Mouse (Mus musculus): Measurements from ENCODE around the gene Cycs. TPM values are rescaled to one million over a fixed set of nuclear protein-coding genes. Genes with fewer than 3 reads are reported as not detected.

The Cycs gene
- polyA plus RNA-seq (2017; shearing (Covaris generic)) = 10 to 100 TPM; 24.0 to 33.8 TPM

DNA sequence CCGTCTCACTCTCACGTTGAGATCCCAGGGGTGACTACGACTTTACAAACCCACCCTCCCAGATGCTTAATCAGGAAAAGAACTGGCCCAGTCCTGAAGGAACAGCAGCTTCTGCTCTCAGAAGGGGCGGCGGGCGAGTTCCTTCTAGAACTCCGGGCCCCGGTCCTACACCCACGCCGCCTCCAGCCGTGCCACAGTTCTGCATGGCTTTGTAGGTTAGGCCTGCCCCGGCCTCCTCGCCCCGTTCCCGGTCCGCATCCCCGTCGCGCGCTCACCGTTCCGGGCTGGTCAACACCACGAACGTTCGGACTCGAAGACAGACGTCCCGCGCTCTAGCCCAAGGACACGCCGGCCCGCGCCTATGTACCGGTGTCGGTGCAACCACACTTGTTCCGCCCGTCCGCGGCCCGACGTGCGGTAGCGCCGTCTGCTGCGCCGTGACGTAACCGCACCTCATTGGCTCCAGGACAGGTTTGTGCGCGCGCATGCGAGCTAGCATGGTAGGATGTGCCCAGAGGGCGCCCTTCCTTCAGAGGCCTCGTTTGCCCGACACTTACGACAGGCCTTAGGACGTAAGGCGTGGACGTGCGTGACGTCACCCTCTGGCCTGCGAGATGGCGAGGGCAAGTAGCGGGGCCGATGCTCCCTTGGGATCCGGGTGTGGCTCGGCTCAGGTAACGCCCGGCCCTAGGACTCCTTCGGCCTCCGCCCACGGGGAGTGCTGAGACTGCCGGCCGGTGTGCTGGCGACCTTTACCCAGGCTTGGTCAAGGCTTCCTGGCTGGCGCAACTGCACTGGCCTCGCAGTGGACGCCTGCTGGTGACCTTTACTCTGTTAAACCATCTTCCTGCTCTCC is at the start of gene Cycs:
TSS of gene Cycs (minus strand) at position 398 of the 856 bp plus-strand sequence.
- peak; percentile 96 for ATAC-seq

GRCm38 (mm10) chr6:50601620-50602019 is 35.3 kb upstream of the Cycs start:
- ATAC-seq = peak; percentile 51

DNA sequence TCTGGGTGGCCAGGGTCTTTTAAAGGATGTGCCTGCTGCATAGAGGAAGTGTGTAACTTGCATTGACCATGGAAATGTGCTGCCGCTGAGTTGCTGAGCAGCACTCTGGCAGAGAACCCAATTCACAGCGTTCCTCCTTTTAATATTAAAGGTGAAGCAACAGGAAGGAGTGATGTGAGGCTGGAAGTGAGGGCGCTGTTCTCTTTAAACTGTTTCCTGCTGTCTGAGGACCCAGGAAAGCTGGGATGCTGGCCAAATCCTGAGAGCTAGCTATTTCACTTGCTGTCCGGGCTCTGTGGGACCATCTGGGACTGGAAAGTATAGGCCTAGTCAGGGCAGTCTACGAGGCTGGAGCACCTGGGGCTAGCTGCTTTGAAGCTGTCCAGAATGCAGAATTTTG is 32.2 kb upstream of the Cycs start:
- ATAC-seq = no peak

DNA sequence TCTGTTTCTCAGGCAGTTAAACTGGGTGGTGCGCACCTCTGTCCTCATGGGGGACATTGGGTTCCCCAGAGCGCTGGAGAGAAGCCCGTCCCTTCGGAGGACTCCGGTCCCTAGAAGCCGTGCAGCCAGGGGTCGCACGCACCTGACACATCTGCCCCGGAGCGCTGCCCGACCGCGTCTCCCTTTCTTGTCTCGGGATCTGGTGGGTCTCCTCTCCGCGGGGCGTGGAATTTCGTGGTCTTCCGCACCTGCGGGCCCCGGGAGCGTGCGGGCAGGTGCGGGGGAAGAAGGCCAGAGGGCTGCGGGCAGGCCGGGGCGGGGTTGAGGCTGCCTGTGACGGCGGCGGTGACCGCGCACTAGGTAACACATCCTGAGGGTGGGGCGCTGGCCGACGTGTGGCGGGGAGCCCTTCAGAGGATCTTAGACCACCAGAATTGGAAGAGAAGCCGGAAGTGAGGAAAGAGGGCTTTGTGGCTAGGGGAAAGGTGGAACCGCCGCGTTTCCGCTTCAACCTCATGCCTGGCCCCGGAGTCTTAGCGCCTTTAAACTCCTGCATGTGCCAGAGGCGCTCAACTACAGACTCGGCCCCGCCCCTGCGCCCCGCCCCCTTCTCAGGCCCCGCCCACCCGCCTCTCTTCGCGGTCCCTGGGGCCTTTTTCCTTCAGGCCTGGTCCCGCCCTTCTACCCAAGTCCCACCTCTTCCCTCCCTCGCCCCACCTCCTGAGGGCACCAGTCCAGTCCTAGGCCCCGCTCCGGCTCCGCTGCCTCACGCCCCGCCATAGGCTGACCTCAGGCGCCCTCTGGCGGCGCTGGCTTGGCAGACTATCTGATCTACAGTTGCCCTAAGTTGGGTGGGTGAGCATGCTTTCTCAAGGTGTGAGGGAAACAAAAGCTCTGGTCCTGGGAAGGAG is 30.2 kb upstream of the Cycs start, which contains the start of gene 4921507P07Rik:
TSS of gene 4921507P07Rik (minus strand) at position 332 of the 911 bp plus-strand sequence.
- ATAC-seq = peak; percentile 78

DNA sequence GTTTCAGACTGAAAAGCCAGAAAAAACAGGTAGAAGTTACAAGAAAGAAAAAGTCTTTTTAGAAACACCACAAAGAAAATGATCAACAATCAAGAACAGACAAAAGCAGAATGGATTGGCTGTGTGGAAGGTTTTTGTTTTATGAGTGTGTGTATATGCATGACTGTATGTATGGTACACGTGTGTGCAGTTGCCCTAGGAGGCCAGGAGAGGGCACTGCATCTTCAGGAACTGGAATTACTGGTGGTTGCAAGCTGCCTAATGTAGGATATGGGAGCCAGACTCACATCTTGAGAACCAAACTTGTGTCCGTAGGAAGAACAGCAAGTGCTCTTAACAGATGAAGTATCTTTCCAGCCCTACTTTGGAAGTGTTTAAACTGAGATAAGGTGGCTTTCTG is 28.0 kb upstream of the Cycs start:
- ATAC-seq = no peak

DNA sequence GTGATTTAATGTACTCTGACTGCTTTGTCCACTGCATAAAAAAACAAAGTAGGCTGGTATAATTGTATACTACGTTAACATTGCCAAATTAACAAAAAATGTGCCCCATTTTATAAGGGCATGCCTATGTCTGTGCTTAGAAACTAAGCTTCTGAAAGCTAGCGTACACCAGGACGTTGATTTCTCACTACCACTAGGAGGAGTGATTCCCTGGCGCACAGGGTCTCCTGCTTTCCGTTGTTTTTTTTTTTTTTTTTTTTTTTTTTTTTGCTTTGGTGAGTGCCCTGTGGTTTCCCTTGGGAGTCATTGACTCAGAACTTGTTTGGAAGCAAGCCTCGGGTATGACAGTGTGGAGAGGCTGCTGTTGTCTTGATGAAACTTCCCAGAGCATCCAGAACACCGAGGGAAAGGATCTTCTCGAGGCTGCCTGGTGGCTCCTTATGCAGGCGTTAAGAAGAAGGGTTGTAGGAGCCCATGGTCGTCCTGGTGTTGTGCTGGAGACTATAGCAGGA is 27.1 kb upstream of the Cycs start:
- ATAC-seq = no peak

DNA sequence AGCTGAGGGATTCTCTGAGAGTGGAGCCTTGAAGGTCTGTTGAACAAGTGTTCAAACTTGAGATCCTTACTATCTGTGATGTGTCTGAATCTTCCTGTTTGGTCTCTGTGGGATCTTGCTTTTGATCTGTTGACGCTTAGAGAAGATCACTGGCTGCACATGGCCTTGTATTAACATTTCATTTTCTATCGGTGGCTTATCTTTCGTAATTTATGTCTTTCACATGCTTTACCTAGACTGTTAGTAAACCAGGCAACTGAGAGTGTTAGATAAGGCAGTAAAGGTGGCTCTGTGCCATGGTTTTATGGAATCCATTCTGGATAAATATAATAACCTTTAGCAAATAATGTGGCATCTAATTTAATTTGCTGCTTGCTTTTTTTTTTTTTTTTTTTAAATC is 23.9 kb upstream of the Cycs start:
- no peak for ATAC-seq

DNA sequence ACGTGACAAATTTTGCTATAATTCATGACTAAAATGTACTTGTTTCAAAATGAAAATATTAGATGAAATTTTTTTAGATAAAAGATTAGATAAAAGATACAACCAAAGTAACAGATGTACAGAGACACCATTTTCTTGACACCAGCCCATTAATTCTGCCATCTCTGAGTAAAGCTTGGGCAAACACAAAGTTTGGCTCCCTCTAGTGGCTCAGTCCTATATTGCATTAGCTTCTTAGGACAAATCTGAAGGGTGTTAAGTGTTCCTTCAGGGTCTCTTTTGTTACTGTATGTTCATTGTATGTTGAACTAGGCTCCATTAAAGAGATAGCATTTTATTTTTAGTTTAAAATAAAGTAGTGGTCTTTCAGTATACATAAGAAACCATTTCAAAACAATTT is 21.9 kb upstream of the Cycs start:
- ATAC-seq = peak; percentile 75

- no peak for ATAC-seq
Observed at GRCm38 (mm10) chr6:50587412-50587811, 21.1 kb upstream of the Cycs start.

DNA sequence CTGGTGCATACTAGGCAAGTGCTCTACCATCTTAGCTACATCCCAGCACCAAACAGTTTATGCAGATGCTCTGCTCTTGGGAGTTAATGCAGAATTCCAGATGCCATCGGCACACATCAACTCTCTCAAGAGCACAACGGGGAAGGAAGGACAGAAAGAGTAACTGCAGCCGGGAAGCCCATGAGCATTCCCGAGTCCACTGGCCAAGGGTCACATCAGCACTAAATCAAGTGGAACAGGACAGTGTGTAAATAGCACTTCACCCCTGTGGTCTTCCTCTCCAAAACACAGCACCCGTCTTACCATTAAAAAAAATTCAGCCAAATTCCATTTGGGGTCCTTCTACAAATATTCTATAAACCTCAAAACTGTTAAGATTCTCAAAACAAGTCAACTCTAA is 20.0 kb upstream of the Cycs start:
- ATAC-seq = no peak

- ATAC-seq = no peak
Observed at GRCm38 (mm10) chr6:50585733-50586132, 19.4 kb upstream of the Cycs start.

DNA sequence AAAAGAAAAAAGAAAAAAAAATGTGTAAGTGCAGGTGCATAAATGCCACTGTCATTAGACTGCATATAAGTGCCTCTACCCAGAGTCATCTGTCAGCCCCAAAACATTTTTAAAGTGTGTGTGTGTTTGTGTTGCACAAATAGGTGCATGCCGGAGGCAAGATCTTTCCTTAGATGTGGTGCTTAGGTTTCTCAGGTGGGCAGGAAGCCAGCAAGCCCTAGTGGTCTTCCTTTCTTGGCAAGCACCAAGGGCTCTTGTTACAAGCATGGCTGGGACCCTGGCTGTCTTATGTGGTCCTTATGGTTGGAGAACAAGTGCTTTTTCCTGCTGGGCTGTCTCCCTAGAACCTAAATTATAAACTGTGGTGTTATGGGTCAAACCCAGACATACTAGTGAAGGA is 5.3 kb upstream of the Cycs start:
- no peak for ATAC-seq

GRCm38 (mm10) chr6:50566997-50567255 is 588 bp upstream of the Cycs start:
- ATAC-seq = no peak

DNA sequence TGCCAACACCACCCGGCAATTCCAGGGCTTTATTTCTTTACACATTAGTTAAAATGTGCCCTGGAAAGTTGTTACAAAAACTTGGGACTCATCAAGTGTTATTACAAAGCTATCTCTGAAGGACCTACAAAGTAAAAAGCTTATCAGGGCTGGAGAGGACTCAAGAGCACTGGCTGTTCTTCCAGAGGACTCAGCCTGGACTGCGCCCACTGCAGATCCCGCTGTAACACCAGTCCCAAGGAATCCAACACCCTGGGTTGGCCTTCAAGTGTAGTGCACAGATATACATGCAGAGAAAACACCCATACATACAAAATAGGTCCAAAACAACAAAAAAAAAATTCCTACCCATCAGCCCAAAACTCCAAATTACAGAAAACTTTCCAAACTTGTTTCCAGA is 2.7 kb downstream of the Cycs start:
- no peak for ATAC-seq

- no peak for ATAC-seq
Observed at GRCm38 (mm10) chr6:50562421-50562820, 3.9 kb downstream of the Cycs start.

- ATAC-seq = peak; percentile 91
Observed at GRCm38 (mm10) chr6:50560776-50561175, 5.6 kb downstream of the Cycs start.

DNA sequence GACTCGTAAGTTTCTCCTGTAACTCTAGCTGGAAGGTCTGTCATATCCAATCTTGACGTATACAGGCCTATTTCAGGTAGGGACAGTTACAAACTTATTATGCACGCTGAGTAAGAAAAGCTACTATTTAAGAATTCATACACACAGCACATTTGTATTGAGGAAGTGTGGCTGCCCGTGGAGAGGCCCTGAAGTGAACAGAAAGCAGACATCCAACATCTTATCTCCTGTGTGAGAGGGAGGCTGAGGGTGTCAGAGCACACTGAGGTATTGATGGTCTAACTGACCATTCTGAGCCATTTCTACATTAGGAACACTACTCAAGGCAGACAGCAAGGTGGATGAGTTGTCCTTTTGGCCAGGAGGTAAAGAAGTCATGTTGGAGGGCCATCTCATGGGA is 7.5 kb downstream of the Cycs start:
- ATAC-seq = no peak

DNA sequence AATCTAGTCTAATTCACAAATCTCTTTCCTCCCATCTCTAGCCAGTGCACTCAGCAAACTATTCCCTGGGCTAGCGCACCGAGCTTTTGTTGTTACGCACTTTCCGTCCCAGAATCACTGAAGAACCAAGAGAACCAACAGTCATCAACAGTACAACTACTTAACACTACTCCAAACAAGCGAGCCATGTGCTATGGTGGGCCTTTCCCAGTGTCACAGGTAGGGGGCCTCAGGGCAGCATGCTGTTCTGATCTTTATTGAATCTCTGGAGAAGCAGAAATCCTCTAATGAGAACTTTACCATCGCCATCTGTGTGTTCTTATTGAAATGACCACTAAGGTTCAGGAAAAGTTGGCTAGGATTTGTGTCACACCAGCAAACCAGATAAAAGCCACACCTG is 8.8 kb downstream of the Cycs start:
- no peak for ATAC-seq

- peak; percentile 76 for ATAC-seq
Observed at GRCm38 (mm10) chr6:50554223-50554622, 12.1 kb downstream of the Cycs start.

DNA sequence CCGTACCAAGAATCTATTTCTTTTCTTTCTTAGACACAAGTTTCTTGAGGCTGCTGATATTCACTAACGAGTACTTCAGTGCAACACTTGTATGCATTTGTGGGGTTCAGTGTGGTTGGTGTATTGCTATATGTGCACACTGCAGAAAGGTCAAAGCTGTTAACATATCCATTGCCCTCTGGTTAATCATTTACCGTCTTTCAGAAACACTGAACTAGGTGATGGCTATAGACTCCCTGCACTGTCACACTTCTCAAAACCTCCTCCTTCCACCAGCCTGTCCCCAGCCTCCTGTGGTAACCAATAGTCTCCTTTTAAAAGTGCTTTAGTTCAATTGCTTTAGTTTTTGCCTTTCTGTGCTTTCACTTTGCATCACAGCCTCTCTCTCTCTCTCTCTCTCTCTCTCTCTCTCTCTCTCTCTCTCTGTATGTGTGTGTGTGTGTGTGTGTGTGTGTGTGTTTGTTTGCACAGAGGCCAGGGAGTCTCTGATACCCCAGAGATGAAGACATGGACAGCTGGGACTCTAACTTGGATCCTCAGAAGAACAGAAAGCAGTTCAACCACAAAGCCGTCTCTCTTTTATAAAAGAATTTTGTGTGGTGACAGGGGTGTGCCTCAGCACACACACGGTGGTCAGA is 13.3 kb downstream of the Cycs start:
- ATAC-seq = peak; percentile 44

GRCm38 (mm10) chr6:50549791-50550190 is 16.5 kb downstream of the Cycs start:
- no peak for ATAC-seq

DNA sequence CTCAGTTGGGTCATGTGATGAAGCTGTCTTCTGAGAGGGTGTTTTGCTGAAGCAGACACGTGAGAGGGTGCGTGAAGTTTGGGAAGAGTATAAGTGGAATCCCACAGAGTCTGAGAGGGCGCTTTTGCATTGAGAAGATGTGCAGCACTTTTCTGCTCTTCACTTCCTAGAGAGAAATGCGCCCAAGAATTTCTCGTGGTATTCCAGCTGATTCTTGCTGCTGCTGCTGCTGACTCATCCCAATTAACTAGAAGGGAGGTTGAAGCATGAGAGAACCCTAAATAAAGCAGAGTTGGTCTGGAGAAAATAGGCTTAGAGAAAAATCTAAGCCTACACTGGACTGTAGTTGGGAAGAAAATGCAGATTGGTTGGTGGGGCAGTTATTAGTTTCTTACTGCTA is 17.3 kb downstream of the Cycs start:
- no peak for ATAC-seq

DNA sequence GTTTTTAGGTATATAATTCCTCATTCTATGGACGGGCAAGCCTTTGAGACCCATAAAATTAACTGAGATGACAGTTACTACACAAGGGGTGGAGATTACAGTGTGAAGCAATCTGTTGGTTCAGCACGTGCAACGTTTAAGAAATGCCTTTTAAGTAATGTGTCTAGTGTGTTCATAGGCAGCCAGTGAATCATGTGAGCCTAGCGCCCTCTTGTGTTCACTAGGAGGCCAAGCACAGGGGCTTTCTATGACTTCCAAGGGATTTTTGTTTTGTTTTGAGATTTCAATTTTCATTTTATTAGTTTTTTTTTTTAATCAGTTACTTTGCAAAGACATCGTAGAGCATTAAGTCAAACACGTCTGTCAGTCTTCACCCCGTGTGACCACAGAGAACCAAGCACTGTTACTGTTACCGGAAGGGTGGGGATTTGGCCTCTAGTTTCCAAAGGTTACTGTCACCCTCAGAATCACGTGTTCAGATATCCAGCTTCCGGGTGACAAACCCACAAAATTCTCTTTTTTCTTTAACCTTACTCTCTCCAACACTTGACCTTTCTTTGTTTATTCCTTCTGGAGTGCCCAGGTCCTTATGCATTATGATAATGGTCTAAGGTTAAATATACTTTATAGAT is 20.8 kb downstream of the Cycs start:
- ATAC-seq = peak; percentile 86

Data from activated CD4-positive, CD25-positive, alpha-beta regulatory T cell, adult 4 months (primary cell).